Mouse (Mus musculus) thymus, adult 18-20 months (tissue): Measurements from ENCODE around the gene Cnpy4.
"Not testable (repeated sequence)": the region's sequence is repeated elsewhere in the genome, so short reads cannot be mapped to it uniquely, and the experiment has no call there.

Source experiments
- DNase-seq, 2 experiments: peaks; one replicate each; pipeline ENCODE4 v3.0.0; 2022; ENCODE audit warnings: mixed read lengths in 2 of 2

The Cnpy4 gene

GRCm38 (mm10) chr5:138207253-138207652, 20.0 kb downstream of the Cnpy4 start:
- no peak for DNase-seq

GRCm38 (mm10) chr5:138207873-138208272, 20.6 kb downstream of the Cnpy4 start:
- DNase-seq, result no peak

DNA sequence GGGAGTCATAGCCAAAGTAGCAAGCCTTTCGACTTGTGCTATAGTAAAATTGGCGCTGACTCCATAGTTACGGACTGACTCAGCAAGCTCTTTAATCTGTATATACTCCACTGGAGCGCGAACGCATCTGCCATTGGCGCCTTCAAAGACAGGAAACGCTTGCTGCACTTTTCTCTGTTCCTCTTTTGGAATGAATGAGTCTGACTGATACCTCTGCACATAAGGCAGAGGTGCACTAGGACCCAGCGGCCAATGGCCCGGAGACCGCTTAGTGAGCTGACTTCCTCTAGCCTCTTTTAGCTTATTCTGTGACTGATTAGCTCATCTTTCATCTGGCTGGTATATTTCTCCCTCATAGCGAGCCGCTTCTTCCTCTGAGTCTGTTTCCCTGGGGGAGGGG, 29.3 kb downstream of the Cnpy4 start:
- not testable (repeated sequence) for DNase-seq

DNA sequence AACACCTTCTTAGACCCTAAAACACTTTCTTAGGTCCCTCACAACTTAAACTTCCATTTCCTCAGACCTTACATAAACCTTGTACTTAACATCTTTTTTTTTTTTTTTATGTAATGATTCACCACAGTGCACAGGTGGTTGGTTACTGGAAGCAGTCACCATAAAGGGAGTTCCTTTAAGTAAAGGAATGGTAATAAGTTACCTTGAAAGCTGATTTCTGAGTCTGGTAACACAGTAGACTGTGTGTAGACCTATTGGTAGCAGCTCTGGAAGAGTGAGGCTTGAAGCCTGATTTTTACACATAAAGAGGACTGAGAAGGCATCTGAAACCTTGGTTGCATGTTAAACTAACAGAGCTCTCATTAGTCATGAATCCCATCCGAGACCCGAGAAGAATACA, 32.6 kb downstream of the Cnpy4 start:
- no peak for DNase-seq

GRCm38 (mm10) chr5:138222111-138222510, 34.8 kb downstream of the Cnpy4 start:
- DNase-seq, result peak; percentile 49 to 52

DNA sequence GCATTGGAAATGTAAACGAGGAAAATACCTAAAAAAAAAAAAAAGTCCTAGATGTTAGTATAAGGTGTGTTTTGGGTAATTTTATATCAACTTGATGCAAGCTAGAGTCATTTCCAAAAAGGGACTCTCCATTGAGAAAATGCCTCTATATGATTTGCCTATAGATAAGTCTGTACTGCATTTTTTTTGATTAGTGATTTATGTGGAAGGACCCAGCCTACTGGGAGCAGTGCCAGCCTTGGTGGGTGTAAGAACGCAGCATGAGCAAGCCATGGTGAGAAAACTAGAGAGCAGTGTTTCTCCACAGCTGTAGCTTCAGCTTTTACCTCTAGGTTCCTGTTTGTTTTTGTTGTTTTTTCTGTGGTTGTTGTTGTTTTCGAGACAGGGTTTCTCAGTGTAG, 36.0 kb downstream of the Cnpy4 start:
- no peak for DNase-seq

- no peak for DNase-seq
These were observed 38.4 kb downstream of the Cnpy4 start, which contains the start of gene Nxpe5 for GRCm38 (mm10) chr5:138225700-138226099. Nxpe5 (plus strand) TSS chr5:138225898.

DNA sequence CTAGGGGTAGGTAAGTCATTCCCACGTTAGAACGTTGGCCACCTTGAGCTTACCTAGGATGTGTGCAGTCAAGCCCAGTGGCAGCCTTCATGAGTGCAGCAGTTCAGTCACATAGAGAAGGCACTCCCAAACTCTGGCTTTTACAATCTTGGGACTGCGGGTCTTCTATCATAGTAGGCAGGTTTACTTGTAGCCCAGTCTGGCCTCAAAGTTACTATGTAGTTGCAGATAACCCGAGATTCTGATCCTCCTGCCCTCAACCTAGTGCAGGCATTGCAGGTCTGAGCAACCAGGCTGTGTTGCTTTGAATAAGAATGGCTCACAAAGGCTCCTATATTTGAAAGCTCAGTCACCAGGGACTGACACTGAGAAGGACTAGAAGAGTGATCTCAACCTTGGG, 39.2 kb downstream of the Cnpy4 start:
- no peak for DNase-seq

DNA sequence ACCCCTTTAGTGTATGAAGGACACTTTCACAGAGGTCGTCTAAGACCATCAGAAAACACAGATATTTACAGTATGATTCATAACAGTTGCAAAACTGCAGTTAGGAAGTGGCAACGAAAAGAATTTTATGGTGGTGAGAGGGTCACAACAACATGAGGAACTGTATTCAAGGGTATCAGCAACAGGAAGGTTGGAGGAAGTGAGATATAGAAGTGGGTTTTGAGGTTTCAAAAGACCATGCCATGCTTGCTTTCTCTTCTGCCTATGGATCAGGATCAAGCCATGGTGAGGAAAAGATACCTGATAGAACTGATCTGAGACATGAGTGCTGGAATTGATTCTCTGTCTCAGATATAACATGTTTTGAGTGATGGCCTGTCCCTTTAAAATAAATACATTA, 40.1 kb downstream of the Cnpy4 start:
- no peak for DNase-seq

DNA sequence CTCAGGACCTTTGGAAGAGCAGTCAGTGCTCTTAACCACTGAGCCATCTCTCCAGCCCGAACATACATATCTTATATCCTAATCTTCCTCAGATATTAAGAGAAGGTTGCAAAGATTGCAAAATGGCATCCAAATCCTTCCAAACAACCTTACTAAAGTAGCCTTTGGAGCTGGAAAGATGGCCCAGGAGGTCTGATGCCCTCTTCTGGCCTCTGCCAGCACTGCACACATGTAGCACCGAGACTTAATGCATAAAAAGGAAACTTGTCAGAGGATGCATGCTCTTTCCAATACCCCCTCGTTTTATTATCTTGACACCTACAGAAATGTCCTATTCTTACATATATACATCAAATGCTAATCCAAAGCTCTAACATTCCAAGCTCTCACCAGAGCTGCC, 40.7 kb downstream of the Cnpy4 start:
- no peak for DNase-seq

DNA sequence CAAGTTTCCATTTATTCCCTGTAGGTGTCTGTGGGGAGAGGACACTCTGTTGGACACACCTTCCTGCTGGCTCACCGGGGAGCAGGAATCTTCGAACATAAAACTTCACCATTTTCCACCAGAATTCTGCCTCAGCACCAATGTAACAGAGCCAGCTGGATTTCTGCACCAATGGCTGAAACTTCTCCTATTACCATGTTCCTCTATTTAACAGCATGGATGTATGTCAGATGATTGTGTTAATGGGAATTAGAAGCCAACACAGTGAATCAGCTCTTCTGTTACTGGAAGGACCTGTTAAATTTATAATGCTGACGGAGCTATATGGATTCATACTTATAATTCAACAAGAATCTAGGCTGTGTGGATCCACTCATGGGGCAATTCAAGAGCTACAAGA, 42.2 kb downstream of the Cnpy4 start:
- no peak for DNase-seq

DNA sequence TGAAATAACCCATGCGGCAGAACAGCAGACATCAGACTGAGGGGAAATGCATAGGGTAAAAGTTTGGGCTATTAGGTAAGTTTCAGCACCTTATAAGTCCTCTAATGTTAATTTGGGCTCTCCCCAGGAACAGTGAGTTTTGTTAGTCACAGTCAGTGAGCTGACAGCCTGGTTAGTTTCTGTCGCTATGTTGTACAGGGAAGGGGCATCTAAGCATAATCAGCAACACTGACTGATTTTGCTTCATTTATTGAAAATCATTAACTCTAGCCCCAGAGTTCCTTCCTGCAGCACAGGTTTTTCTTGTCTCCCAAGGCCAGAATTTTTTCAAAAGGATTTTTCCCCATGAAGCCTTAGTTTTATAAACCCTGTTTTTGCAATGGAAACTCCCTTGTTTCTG, 46.5 kb downstream of the Cnpy4 start:
- no peak for DNase-seq

DNA sequence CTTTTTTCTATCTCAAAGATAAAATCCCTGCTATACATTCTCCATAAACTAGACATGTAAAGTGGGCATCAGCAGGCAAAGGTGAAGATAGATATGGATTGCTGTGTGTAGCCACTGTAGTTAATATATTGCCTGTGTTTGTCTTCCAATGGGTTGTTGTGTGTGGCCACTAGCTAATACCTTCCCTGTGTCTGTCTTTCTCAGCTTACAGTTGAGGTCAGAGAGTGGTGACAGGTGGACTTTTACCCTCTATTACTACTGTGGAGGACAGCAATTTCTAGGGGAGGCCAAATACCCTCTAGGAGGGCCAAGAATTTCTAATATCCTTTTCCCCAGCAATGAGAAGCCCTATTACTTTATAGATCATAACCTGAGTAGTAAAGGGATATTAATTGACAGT, 46.9 kb downstream of the Cnpy4 start:
- no peak for DNase-seq

DNA sequence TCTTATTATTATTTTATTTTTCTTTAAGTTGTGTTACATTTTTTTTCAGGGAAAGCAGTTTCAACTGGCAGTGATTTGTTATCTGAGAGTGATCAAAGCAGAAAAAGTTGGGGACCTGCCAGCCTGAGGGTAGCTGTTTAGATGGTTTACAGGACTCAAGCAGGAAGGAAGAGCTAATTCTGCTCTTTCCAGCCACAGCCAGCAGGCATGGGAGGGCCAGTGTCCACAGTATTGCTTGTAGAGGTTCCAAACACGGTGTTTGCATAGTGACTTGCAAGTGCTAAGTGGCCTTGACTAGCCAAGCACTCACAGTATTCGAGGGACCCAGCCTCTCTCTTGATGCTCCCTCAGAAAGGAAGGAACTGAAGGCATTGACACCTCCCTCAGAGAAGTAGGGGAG, 54.2 kb downstream of the Cnpy4 start:
- DNase-seq, result no peak
